Mouse (Mus musculus): ENCODE results near the gene Miip.
"Not testable (repeated sequence)": the region's sequence is repeated elsewhere in the genome, so short reads cannot be mapped to it uniquely, and the experiment has no call there.

Gene Miip

DNA sequence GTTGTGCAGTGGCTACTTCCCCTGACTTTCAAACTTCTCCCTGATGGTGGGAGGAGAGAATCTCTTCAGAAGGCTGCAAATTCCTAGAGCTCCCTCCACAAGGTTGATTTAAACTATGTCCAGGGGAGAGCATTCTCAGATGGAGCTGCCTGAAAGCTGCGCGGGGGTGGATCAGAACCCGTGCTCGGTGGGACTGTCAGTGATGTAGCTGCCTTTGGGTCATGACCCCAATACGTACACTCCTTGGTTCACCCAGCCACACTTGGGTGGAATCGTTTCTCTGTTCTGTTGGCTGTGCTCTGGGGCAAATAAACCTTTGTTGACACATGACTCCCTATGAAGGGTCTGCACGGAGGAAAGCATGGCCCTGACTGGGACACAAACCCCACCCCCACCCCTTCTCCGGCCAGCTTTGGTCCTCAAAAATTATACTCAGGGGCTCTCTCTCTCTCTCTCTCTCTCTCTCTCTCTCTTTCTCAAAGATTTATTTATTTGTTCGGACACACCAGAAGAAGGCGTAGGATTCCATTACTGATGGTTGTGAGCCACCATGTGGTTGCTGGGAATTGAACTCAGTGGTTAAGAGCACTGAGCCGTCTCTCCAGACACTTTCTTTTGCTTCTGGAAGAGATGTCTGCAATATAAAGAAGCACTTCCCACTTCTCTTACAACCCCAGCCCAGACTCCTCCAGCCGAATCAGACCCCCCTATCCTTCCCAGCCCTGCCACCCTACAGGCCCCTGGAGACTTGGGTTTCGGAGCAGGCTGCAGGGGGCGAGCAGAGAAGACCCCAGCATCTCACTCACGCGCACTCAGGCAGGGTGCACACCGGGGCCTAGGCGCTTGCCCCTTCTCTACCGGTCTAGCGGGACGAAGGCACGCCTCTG is 810 bp downstream of the Miip start:
- no peak for DNase-seq

DNA sequence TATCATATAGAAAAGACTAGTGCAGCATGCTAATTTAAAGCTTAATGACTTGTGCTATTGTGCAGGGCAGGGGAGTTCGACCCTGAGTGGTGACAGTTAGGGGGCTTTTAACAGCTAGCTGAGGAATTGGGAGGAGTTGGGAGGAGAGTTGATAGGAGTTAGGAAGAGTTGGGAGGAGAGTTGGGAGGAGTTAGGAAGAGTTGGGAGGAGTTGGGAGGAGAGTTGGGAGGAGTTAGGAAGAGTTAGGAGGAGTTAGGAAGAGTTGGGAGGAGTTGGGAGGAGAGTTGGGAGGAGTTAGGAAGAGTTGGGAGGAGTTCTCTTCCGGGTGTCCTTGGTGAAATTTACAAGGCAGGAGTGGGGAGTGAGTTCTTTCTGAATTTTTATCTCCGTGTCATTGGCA is 1.8 kb downstream of the Miip start:
- not testable (repeated sequence) for DNase-seq

DNA sequence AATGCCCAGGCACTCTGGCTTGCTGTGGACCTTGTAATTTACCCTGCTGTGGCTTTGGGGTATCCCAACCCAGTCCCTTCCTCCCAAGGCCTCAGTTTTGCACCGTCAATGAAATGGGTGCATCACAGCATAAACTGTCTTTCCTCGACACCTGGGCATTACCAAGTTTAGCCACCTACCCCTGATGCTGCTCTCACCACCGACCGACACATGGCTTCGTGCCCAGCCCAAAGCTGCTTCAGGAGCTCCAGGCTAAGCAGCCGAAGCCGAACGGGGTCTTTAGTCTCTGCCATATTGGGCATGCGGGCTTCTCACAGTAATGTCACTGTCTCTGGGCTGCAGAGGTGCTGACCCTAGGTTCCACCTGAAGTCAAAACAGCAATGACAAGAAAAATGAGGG is 2.6 kb downstream of the Miip start:
- DNase-seq, result no peak

DNA sequence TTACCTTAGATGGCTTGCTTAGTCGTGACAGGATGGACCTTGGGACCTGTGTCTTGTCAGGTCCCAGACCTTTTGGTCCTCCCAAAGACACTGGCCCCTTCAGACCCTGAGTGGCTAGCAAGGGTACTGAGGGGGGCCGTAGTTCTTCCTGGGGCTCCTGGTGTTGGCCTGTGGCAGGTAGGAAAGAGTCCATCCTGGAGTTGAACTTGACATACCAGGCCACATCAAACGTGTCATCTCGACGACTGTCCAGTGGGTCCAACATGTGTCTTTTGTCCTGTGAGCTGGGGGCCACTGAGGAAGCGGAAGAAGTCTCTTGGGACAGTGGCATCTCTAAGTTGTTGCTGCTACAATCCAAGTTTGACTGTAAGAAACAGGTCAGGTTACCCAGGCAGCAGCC is 3.0 kb downstream of the Miip start:
- DNase-seq, result no peak

DNA sequence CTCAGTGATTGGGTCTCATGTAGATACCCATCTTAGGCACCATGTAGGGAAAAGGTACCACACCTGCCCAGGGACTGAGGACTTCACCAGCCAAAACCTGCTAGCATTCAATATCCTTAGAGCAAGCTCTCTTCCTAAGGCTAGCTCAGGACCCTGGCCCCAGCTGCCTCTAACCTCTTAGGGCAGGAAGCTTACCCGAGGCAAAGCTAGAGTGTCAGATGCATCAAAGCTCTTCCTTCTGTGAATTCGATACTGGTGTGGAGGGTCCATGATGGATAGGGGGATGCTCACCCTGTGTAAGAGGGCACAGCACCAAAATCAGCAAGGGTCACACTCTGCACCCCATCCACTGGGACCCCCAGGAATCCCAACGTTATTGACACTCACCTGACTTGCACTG is 6.6 kb downstream of the Miip start:
- no peak for DNase-seq

DNA sequence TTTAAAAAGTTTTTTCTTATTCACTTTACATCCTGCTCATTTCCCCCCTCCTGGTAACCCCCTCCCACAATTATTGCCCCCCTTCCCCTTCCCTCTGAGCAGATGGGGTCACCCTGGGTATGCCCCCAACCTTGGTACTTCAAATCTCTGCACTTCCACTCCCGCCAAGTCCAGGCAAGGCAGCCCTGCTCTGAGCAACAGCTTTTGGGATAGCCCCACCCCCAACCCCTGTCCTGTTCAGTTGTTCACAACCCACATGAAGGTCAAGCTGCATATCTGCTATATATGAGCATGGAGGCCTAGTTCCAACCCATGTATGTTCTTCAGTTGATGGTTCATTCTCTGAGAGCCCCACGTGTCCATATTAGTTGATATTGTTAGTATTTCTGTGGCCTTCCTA is 17.8 kb downstream of the Miip start:
- no peak for DNase-seq

DNA sequence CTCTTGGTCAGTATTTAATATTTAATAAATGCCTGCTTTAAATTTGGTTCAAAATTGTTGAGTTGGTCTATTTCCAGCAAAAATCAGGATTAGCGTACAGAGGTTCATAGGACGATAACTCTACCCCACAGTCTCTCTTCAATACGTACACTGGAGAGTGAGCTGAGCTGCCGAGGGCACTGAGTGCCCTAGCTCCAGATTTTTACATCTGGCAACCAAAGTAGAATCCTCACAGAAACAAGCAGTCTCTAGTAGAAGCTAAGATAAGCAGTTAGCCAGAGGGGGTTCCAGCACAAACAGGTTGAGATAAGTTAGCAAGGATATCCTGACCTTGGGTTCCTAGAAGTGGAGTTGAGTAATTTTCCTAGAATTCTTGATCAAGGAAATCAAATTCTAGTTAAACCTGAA is 20.0 kb downstream of the Miip start:
- DNase-seq, result no peak

DNA sequence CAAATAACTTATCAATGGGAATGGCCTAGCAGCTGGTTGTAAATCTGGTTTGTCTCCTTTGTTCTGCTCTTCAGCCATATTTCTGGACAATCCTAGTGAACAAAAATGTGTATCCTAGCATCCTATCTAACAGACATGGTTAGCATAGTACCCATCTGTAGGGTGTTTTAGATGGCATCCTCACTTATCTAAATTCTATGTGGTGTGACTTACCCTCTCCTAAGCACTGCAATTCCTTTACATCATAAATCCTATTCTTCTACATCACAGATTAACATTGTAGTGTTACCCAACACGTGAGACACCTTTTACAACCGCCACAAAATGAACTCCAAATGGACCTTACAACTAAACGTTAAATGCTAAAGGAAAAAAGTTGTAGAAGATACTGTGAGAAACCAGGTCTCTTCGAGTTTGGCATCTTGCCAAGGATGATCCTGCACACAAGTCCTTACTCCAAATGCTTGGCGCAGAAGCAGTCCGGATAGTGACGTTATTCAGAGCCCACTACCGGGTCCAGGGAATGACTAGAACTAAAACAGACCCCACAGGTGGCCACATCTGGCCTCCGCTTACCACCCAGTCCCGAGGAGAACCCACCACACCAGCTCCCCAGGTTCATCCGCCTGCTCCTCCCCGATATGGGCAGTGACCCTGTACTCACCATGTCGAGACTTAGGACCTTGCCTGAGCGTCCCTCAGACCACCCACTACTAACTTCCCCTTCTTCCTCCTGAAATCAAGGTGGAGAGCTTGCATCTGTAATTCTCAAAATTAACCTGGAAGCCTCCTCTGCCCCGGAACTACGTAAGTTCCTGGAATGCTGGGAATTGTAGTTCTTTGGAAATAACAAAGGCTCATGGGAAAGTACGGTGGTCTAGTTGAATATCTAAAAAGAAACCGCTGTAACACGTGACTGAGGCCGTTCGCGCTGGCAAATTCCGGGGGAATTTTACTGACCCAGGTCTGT is 20.7 kb downstream of the Miip start, which contains the start of gene Zfp933:
TSS of gene Zfp933 (minus strand) at position 753 of the 970 bp plus-strand sequence.
- DNase-seq, result peak; percentile 84

DNA sequence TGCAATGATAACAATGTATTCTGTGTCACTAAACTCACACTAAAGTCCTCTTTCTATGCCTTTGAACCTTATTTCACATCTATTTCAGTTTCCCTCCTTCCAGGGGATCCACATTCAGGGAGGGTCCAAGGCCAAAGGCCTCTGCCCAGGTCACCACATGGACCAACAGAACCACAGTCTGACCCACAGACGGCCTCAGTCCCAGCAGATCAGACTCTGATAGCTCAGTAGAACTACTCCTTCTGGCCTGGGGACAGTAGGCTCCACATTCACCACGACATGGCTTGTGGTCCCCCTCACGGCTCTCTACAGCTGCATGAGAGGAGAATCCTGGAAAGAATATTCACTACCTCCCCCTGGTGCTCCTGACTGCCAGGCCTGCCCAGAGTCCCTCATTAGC is 25.7 kb downstream of the Miip start:
- DNase-seq, result no peak

DNA sequence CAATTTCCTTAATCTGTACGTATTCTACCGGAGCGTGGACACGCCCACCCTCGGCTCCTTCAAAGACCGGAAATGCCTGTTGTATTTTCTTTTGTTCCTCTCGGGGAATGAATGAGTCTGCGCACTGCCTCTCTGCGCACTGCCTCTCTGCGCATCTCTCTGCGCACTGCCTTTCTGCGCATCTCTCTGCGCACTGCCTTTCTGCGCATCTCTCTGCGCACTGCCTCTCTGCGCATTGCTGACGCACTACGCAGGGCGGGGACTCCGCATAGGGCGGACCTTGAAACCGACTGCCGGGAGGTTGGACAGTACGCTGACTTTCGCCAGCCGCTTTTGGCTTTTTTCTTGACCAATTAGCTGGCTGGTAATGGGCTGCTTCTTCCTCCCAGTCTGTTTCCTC is 29.3 kb downstream of the Miip start:
- peak; percentile 72 for DNase-seq

DNA sequence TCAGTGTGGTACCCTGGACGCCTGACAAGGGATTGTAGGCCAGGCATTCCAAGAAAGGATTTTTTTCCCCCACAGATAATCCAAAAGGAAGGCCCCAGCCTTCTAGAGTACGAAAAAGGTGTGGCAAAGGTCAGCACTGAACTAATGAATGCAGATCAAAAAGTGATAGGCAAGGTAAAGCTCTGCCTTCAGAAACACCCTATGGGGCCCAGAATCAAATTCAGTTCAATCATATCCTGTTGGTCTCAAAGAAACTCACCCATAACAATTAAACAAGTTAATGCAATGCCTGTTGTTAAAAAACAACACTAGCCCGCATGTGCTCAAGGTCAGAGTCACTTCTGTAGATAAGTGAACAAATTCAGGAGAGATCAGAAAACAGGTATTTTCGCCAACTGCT is 44.2 kb downstream of the Miip start:
- DNase-seq, result no peak

DNA sequence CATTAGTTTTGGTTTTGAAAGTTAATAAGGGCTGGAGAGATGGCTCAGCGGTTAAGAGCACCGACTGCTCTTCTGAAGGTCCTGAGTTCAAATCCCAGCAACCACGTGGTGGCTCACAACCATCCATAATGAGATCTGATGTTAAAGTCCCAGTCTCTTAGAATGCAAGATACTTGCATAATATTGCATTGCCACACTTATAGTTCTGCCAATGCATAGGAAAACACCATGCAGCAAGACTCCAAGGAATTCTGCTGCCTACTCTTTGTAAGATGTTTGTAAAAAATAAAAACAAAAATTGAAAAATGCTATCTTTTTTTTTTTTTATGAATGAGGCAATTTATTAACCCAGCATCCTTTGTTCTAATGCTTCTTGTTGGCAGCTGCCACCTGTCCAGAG is 47.2 kb downstream of the Miip start:
- DNase-seq, result not testable (repeated sequence)

DNA sequence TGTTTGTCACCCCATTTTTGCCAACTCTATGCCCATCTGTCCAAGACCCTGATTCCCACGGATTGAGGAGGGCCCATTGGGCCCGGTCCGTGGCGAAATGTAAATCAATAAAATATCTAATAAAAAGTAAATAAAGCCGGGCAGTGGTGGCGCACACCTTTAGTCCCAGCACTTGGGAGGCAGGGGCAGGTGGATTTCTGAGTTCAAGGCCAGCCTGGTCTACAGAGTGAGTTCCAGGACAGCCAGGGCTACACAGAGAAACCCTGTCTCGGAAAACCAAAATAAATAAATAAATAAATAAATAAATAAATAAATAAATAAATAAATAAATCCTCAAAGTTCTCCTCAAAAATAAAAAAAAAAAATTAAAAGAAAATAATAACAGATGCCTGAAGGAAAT is 49.0 kb downstream of the Miip start:
- DNase-seq, result not testable (repeated sequence)

DNA sequence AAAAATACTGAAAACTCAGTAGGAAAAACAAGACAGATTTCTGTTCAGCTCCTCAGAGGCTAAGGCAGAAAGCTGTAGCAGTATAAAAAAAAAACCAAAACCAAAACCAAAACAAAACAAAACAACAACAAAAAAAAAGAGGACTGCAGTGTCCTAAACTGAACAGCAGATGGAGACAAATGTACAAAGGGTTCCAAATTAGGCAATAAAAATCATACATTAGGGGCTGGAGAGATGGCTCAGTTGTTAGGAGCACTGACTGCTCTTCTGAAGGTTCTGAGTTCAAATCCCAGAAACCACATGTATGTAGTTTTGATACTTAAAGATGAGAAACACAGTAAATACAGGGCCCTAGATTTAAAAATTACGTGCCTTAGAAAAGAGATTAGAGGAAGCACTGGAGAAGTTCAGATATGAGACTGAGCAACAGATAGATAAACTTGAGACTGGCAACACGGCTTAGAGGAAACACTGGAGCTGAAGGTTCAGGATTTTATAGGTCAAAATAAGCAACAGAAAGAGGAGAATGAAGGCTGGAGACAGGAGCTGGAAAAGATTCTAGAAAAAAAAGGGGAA is 53.9 kb downstream of the Miip start:
- DNase-seq, result no peak

DNA sequence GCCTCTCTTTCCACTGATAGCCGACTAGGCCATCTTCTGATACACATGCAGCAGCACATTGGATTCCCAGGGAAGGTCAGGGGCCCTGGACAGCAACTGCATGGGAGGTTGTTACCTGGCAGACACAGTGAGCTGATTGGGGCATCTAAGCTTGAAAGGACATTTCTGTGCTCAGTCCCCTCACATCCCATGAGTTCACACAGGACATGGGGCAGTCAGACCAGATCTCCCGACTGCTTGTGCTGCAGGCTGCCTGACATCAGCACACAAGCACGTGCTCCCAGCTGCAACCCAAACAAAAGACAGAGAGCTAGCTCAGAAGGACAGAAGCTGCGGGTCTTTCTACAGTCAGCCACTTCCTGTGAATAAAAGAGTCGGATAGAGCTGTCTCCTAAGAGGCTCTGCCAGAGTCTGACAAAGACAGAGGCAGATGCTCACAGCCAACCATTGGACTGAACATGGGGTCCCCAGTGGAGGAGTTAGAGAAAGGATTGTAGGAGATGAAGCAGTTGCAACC is 55.3 kb downstream of the Miip start:
- DNase-seq, result no peak

Data from kidney, adult 11 months (tissue).